Mouse (Mus musculus) intestine, embryonic 14.5 days (tissue): Measurements from ENCODE around the gene Lmo3. TPM values are rescaled to one million over a fixed set of nuclear protein-coding genes. Genes with fewer than 3 reads are reported as not detected.

Experiments
- ATAC-seq: fragments of 200-750 bp; cut with Nextera tagmentation; replicated peaks from 2 replicates; pipeline ENCODE4 v1.8.0; 2017; ENCODE audit warnings: low read depth, moderate number of reproducible peaks, moderate TSS enrichment, moderate library complexity; ENCODE audit not compliant: low FRiP score, low TSS enrichment
- DNase-seq: peaks from one replicate; pipeline ENCODE4 v3.0.0-alpha.2; 2018; ENCODE audit warnings: low spot score
- H3K27ac ChIP-seq: fragments of 300-500 bp; sonication (generic); 2 replicates; pipeline ENCODE4 v1.5.1; 2014; ENCODE audit warnings: low read depth, mild to moderate bottlenecking, control low read depth
- H3K27me3 ChIP-seq: fragments of 300-500 bp; sonication (generic); replicated peaks from 2 replicates; pipeline ENCODE4 v1.6.1; 2014; ENCODE audit warnings: low read length, control low read depth; ENCODE audit not compliant: control insufficient read depth, insufficient read depth
- H3K36me3 ChIP-seq: fragments of 300-500 bp; sonication (generic); 2 replicates; pipeline ENCODE4 v1.6.1; 2014; ENCODE audit warnings: low read length, control low read depth; ENCODE audit not compliant: control insufficient read depth, insufficient read depth
- H3K4me1 ChIP-seq: fragments of 300-500 bp; sonication (generic); replicated peaks from 2 replicates; pipeline ENCODE4 v1.6.1; 2014; ENCODE audit warnings: low read length, control low read depth, mixed read lengths; ENCODE audit not compliant: control insufficient read depth, insufficient read depth
- H3K4me2 ChIP-seq: fragments of 300-500 bp; sonication (generic); 2 replicates; pipeline ENCODE4 v1.6.1; 2014; ENCODE audit warnings: low read length
- H3K4me3 ChIP-seq: fragments of 300-500 bp; sonication (generic); 2 replicates; pipeline ENCODE4 v1.5.1; 2014; ENCODE audit warnings: low read depth, low read length, control low read depth, mixed read lengths
- H3K9ac ChIP-seq: fragments of 300-500 bp; sonication (generic); 2 replicates; pipeline ENCODE4 v1.6.1; 2014; ENCODE audit warnings: mild to moderate bottlenecking, low read length
- H3K9me3 ChIP-seq: fragments of 300-500 bp; sonication (generic); 2 replicates; pipeline ENCODE4 v1.6.1; 2016; ENCODE audit warnings: low read length, control low read depth; ENCODE audit not compliant: control insufficient read depth
- WGBS: fragments of 180-500 bp; shearing (Covaris S2); extraction: QIAGEN DNeasy Blood & Tissue Kit; methylation state at CpG from one replicate; pipeline ENCODE4 v1.1.7; 2014; 5-methylcytosine and 5-hydroxymethylcytosine counted together
- polyA plus RNA-seq: library from polyadenylated mRNA; unstranded; fragments of >200 nt; fragmentation: Nextera tagmentation; extraction: Ambion mirVana; gene quantifications from 2 replicates; pipeline ENCODE4 v1.2.1, GENCODE M21; 2014

Lmo3 gene
- polyA plus RNA-seq, 1 experiment from 2014 or later = 10.5 TPM

- no peaks in the 10 kb centered on the region for H3K36me3 ChIP-seq
- H3K4me2 ChIP-seq = no peak overlapping the region
- H3K27me3 ChIP-seq = no peaks in the 10 kb centered on the region
- no peak for DNase-seq
- H3K4me3 ChIP-seq = no peak overlapping the region
- no peak for ATAC-seq
- no peak overlapping the region for H3K9ac ChIP-seq
- 90% methylated on average over 2 of the region's 2 CpGs for WGBS
- no peaks in the 10 kb centered on the region for H3K9me3 ChIP-seq
- H3K4me1 ChIP-seq = no peaks in the 10 kb centered on the region
- no peak overlapping the region for H3K27ac ChIP-seq
These were observed 18.4 kb downstream of the Lmo3 start for GRCm38 (mm10) chr6:138563416-138563815.

- Histone ChIP-seq H3K4me3 (no peak overlapping the region), H3K9me3 (no peaks in the 10 kb centered on the region), H3K4me2 (no peak overlapping the region), H3K9ac (no peak overlapping the region), H3K27me3 (no peaks in the 10 kb centered on the region), H3K27ac (no peak overlapping the region), H3K36me3 (no peaks in the 10 kb centered on the region), H3K4me1 (no peaks in the 10 kb centered on the region)
- DNase-seq (no peak), ATAC-seq (no peak)
- 67% methylated on average over 7 of the region's 7 CpGs for WGBS
These were observed 29.6 kb downstream of the Lmo3 start for GRCm38 (mm10) chr6:138552144-138552543.

- Histone ChIP-seq H3K4me3 (no peak overlapping the region), H3K4me1 (no peaks in the 10 kb centered on the region), H3K9me3 (no peaks in the 10 kb centered on the region), H3K36me3 (no peaks in the 10 kb centered on the region), H3K4me2 (no peak overlapping the region), H3K27me3 (no peaks in the 10 kb centered on the region), H3K27ac (no peak overlapping the region), H3K9ac (no peak overlapping the region)
- ATAC-seq (no peak), DNase-seq (no peak)
- WGBS = 76% methylated on average over 2 of the region's 2 CpGs
These were observed 46.9 kb downstream of the Lmo3 start for GRCm38 (mm10) chr6:138534879-138535278.

- ATAC-seq (no peak), DNase-seq (no peak)
- Histone ChIP-seq H3K4me1 (0 out of 2 replicates have a peak, but pooled peaks cover 4% of the 10 kb centered on the region), H3K36me3 (no peaks in the 10 kb centered on the region), H3K4me3 (no peak overlapping the region), H3K4me2 (no peak overlapping the region), H3K27me3 (no peaks in the 10 kb centered on the region), H3K27ac (no peak overlapping the region), H3K9me3 (no peaks in the 10 kb centered on the region), H3K9ac (no peak overlapping the region)
- 27% methylated on average over 1 of the region's 1 CpGs for WGBS
These were observed 75.1 kb downstream of the Lmo3 start for GRCm38 (mm10) chr6:138506642-138507041.

GRCm38 (mm10) chr6:138503946-138504345 lies 77.8 kb downstream of the Lmo3 start:
- no peak for ATAC-seq

GRCm38 (mm10) chr6:138482834-138483233 lies 98.9 kb downstream of the Lmo3 start:
- Histone ChIP-seq H3K4me2 (no peak overlapping the region), H3K36me3 (no peaks in the 10 kb centered on the region), H3K4me1 (no peaks in the 10 kb centered on the region), H3K27ac (no peak overlapping the region), H3K27me3 (no peaks in the 10 kb centered on the region), H3K4me3 (no peak overlapping the region), H3K9me3 (no peaks in the 10 kb centered on the region), H3K9ac (no peak overlapping the region)
- DNase-seq (no peak), ATAC-seq (no peak)
- WGBS = 82% methylated on average over 3 of the region's 3 CpGs

More at GRCm38 (mm10) chr6:138503946-138504345, 77.8 kb downstream of the Lmo3 start:
- no peaks in the 10 kb centered on the region for H3K36me3 ChIP-seq
- no peaks in the 10 kb centered on the region for H3K27me3 ChIP-seq
- WGBS = 88% methylated on average over 1 of the region's 1 CpGs
- H3K4me3 ChIP-seq = no peak overlapping the region
- H3K4me2 ChIP-seq = no peak overlapping the region
- DNase-seq = no peak
- H3K9ac ChIP-seq = no peak overlapping the region
- H3K27ac ChIP-seq = no peak overlapping the region
- H3K9me3 ChIP-seq = no peaks in the 10 kb centered on the region
- H3K4me1 ChIP-seq = 0 out of 2 replicates have a peak, but pooled peaks cover 4% of the 10 kb centered on the region

GRCm38 (mm10) chr6:138477611-138478010 lies 104.2 kb downstream of the Lmo3 start:
- H3K4me3 ChIP-seq = no peak overlapping the region
- no peaks in the 10 kb centered on the region for H3K4me1 ChIP-seq
- H3K4me2 ChIP-seq = no peak overlapping the region
- H3K27ac ChIP-seq = no peak overlapping the region
- peak; percentile 76 for DNase-seq
- no peaks in the 10 kb centered on the region for H3K36me3 ChIP-seq
- ATAC-seq = peak; percentile 60; the same call in 1 of the 2 replicates
- H3K9ac ChIP-seq = no peak overlapping the region
- 14% methylated on average over 5 of the region's 5 CpGs for WGBS
- H3K27me3 ChIP-seq = no peaks in the 10 kb centered on the region
- no peaks in the 10 kb centered on the region for H3K9me3 ChIP-seq

GRCm38 (mm10) chr6:138469204-138469603 lies 112.6 kb downstream of the Lmo3 start:
- Histone ChIP-seq H3K27me3 (no peaks in the 10 kb centered on the region), H3K4me3 (no peak overlapping the region), H3K27ac (no peak overlapping the region), H3K36me3 (no peaks in the 10 kb centered on the region), H3K4me1 (no peaks in the 10 kb centered on the region), H3K4me2 (no peak overlapping the region), H3K9me3 (no peaks in the 10 kb centered on the region), H3K9ac (no peak overlapping the region)
- ATAC-seq (no peak), DNase-seq (no peak)
- WGBS = 67% methylated on average over 4 of the region's 4 CpGs

- no peaks in the 10 kb centered on the region for H3K4me1 ChIP-seq
These were observed 137.2 kb downstream of the Lmo3 start for GRCm38 (mm10) chr6:138444515-138445048.

More at GRCm38 (mm10) chr6:138444515-138445048, 137.2 kb downstream of the Lmo3 start:
- no peak overlapping the region for H3K4me2 ChIP-seq
- no peaks in the 10 kb centered on the region for H3K27me3 ChIP-seq
- H3K4me3 ChIP-seq = no peak overlapping the region
- no peak for DNase-seq
- WGBS = 77% methylated on average over 3 of the region's 3 CpGs
- ATAC-seq = no peak
- H3K9me3 ChIP-seq = no peaks in the 10 kb centered on the region
- no peaks in the 10 kb centered on the region for H3K36me3 ChIP-seq
- H3K27ac ChIP-seq = no peak overlapping the region
- H3K9ac ChIP-seq = no peak overlapping the region
